Mouse (Mus musculus): ENCODE measurements around the gene Hyal6. TPM values are rescaled to one million over a fixed set of nuclear protein-coding genes. Genes with fewer than 3 reads are reported as not detected.

Gene Hyal6
- total RNA-seq (2012; rRNA removed): not detected in 2 replicates
- total RNA-seq (2014; rRNA removed): not detected in 2 replicates
- polyA plus RNA-seq (2012; ENCODE audit: insufficient read length, low read depth): not detected in 2 replicates

DNA sequence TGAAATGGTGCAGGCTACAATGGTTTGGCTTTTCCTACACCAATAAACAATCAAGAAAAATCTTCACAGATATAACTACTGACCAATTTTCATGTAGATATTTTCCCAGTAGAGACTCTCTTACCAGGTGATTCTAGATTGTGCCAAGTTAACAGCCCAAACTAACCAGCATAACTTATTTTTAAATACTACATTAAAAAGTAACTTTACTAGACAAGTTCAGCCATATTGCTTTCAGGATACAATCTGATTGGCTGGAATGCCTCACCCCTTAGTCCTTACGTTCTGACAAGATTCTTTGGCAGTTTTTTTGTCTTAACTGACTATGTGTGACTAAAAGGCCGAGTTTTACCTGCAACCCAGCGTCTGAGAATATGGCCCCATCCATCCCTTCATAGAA, at the start of gene Hyal6:
Gene Hyal6 (plus strand): TSS at position 301 of the 400 bp plus-strand sequence.
- Histone ChIP-seq H3K4me3 (replicated peaks in 1 of 3; ENCODE audit: low read depth in 2 of 3, low read length in 2 of 3, poor library complexity in 1 of 3) (no peak within 1 kb of the TSS), H3K4me1 (ENCODE audit: control insufficient read depth in 1 of 2, insufficient read depth in 2 of 2) (0 out of 4 replicates have a peak, but pooled peaks cover 0 to 5% of the 10 kb centered on the region in 2 experiments), H3K27ac (ENCODE audit: insufficient read depth, low read depth) (no peak within 1 kb of the TSS), H3K4me2 (ENCODE audit: insufficient read depth, low read depth, poor library complexity, severe bottlenecking) (no peak within 1 kb of the TSS), H3K9ac (ENCODE audit: insufficient read depth, low read depth) (no peak within 1 kb of the TSS), H3K27me3 (replicated peaks) (no peaks in the 10 kb centered on the region), H3K79me2 (replicated peaks; ENCODE audit: control insufficient read depth, extremely low read depth, insufficient read depth, poor library complexity, severe bottlenecking) (no peaks in the 10 kb centered on the region), H3K9me3 (replicated peaks; ENCODE audit: low read length) (no peaks in the 10 kb centered on the region), H3K36me3 (replicated peaks in 1 of 2; ENCODE audit: control insufficient read depth in 1 of 2, insufficient read depth in 1 of 2, low read length in 1 of 2) (no peaks in the 10 kb centered on the region)
- in situ Hi-C loops (cut with MboI; ENCODE audit: low pct_ligation_motif_present, low pct_unique_long_range_greater_than_20kb, low sequenced_read_pairs): no loop called here
- no peak for TF ChIP-seq NRF1 (IDR thresholded peaks at IDR 0.05; ENCODE audit: low read depth, low read length)
- TF ChIP-seq USF1 (IDR thresholded peaks at IDR 0.05; ENCODE audit: low read depth, low read length): no peak
- TF ChIP-seq UBTF (IDR thresholded peaks at IDR 0.05; ENCODE audit: low read depth, low read length): no peak
- TF ChIP-seq POLR2A (IDR thresholded peaks at IDR 0.05; ENCODE audit: low read depth, low read length): no peak
- TF ChIP-seq BHLHE40 (IDR thresholded peaks at IDR 0.05; ENCODE audit: low read depth, low read length): no peak
- TF ChIP-seq ETS1 (conservative IDR thresholded peaks at IDR 0.05; ENCODE audit: low read depth, low read length): no peak
- no peak for TF ChIP-seq ELF1 (IDR thresholded peaks at IDR 0.05; ENCODE audit: low read depth, low read length)
- TF ChIP-seq MAFK (IDR thresholded peaks at IDR 0.05; ENCODE audit: insufficient replicate concordance, low read length): no peak
- TF ChIP-seq RCOR1 (conservative IDR thresholded peaks at IDR 0.05; ENCODE audit: low read depth, low read length): no peak
- TF ChIP-seq CHD1 (IDR thresholded peaks at IDR 0.05; ENCODE audit: low read depth, low read length): no peak
- no peak for TF ChIP-seq HCFC1 (IDR thresholded peaks at IDR 0.05; ENCODE audit: low read depth, low read length)
- TF ChIP-seq SMC3 (IDR thresholded peaks at IDR 0.05; ENCODE audit: low read depth, low read length): no peak
- no peak for TF ChIP-seq CTCF (conservative IDR thresholded peaks at IDR 0.05 in 1 of 2, IDR thresholded peaks at IDR 0.05 in 1 of 2; ENCODE audit: low read depth in 2 of 2, low read length in 2 of 2)
- no peak for TF ChIP-seq RAD21 (IDR thresholded peaks at IDR 0.05; ENCODE audit: low read depth, low read length)
- no peak for TF ChIP-seq CHD2 (IDR thresholded peaks at IDR 0.05; ENCODE audit: low read length)
- no peak for TF ChIP-seq ZMIZ1 (IDR thresholded peaks at IDR 0.05; ENCODE audit: low read depth, low read length)
- no peak for DNase-seq (ENCODE audit: extremely low read depth)
- dilution Hi-C loops (cut with MboI; ENCODE audit: extremely low pct_ligation_motif_present, extremely low pct_unique_long_range_greater_than_20kb, low sequenced_read_pairs): no loop called here

DNA sequence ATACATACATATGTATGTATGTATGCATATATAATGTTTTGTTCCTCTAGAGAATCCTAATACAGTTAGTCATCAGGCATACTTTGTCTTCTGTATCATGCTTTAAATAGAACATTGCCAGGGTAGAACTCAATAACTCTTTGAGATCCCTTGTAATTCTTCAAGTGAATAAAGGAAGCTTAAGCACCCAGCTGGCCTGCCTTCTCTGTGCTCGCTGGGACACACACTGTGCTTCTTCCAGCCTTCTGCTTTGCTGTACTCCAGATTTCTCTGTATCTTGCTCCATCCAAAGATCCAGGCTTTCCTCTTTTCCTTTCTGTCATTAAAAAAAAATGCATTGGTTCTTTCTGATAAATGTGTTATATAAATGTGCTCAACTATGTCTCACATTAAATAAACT, 45.2 kb upstream of the Hyal6 start:
- Histone ChIP-seq H3K36me3 (replicated peaks in 1 of 2; ENCODE audit: control insufficient read depth in 1 of 2, insufficient read depth in 1 of 2, low read length in 1 of 2) (no peaks in the 10 kb centered on the region), H3K4me1 (ENCODE audit: control insufficient read depth in 1 of 2, insufficient read depth in 2 of 2) (peaks cover 2 to 15% of the 10 kb centered on the region in 2 experiments), H3K4me3 (replicated peaks in 1 of 3; ENCODE audit: low read depth in 2 of 3, low read length in 2 of 3, poor library complexity in 1 of 3) (no peak overlapping the region), H3K79me2 (replicated peaks; ENCODE audit: control insufficient read depth, extremely low read depth, insufficient read depth, poor library complexity, severe bottlenecking) (no peaks in the 10 kb centered on the region), H3K9me3 (replicated peaks; ENCODE audit: low read length) (no peaks in the 10 kb centered on the region), H3K27ac (ENCODE audit: insufficient read depth, low read depth) (no peak overlapping the region), H3K4me2 (ENCODE audit: insufficient read depth, low read depth, poor library complexity, severe bottlenecking) (no peak overlapping the region), H3K27me3 (replicated peaks) (no peaks in the 10 kb centered on the region), H3K9ac (ENCODE audit: insufficient read depth, low read depth) (no peak overlapping the region)
- TF ChIP-seq RCOR1 (conservative IDR thresholded peaks at IDR 0.05; ENCODE audit: low read depth, low read length) (no peak), MEF2A (IDR thresholded peaks at IDR 0.05; ENCODE audit: borderline replicate concordance, low read depth, low read length) (no peak), SMC3 (IDR thresholded peaks at IDR 0.05; ENCODE audit: low read depth, low read length) (no peak), E2F4 (IDR thresholded peaks at IDR 0.05; ENCODE audit: insufficient replicate concordance, low read depth, low read length) (no peak), ETS1 (conservative IDR thresholded peaks at IDR 0.05; ENCODE audit: low read depth, low read length) (no peak), CTCF (conservative IDR thresholded peaks at IDR 0.05 in 1 of 2, IDR thresholded peaks at IDR 0.05 in 1 of 2; ENCODE audit: low read depth in 2 of 2, low read length in 2 of 2) (no peak), CHD1 (IDR thresholded peaks at IDR 0.05; ENCODE audit: low read depth, low read length) (no peak), ZKSCAN1 (IDR thresholded peaks at IDR 0.05; ENCODE audit: borderline replicate concordance, low read depth, low read length) (no peak), JUND (conservative IDR thresholded peaks at IDR 0.05; ENCODE audit: low read depth, low read length) (no peak), RAD21 (IDR thresholded peaks at IDR 0.05; ENCODE audit: low read depth, low read length) (no peak), PAX5 (IDR thresholded peaks at IDR 0.05; ENCODE audit: low read length) (no peak)
- dilution Hi-C loops (cut with MboI; ENCODE audit: extremely low pct_ligation_motif_present, extremely low pct_unique_long_range_greater_than_20kb, low sequenced_read_pairs): no loop called here
- in situ Hi-C loops (cut with MboI; ENCODE audit: low pct_ligation_motif_present, low pct_unique_long_range_greater_than_20kb, low sequenced_read_pairs): no loop called here
- DNase-seq (ENCODE audit: extremely low read depth): no peak

Measured in CH12.LX (cell line).